Mouse (Mus musculus) gastrocnemius, postnatal 36 days (tissue): Measurements from ENCODE around the gene Aatk. TPM values are rescaled to one million over a fixed set of nuclear protein-coding genes. Genes with fewer than 3 reads are reported as not detected.

Experiments
- DNase-seq, 2 experiments: peaks; one replicate each; pipeline ENCODE4 v3.0.0; 2022
- intact Hi-C: fragments of 180-260 bp; cut with DNase I; formaldehyde crosslinking; loops from one replicate; pipeline ENCODE4 v1.15.1; 2025
- long read RNA-seq, 2 experiments: library from polyadenylated mRNA; stranded (forward); transcript quantifications; one replicate each; pipeline ENCODE4 v2.0.0; 2021
- total RNA-seq, 2 experiments: library from RNA; stranded (reverse); gene quantifications; 2 replicates each; pipeline ENCODE4 v1.2.3; 2021

Gene Aatk
- total RNA-seq = 1 to 10 TPM; 3.2 to 4.1 TPM
- long read RNA-seq, experiment 1, full-length matches to known transcripts = 1 of 2 reads
- long read RNA-seq, experiment 1, partial matches to known transcripts = 1 of 2 reads
- long read RNA-seq, experiment 1, other reads (novel, unspliced or antisense) = 0 of 2 reads
- long read RNA-seq, experiment 2, partial matches to known transcripts = 3 of 3 reads
- long read RNA-seq, experiment 2, other reads (novel, unspliced or antisense) = 0 of 3 reads

- intact Hi-C loops = no loop called here
- no peak for DNase-seq
Observed at GRCm38 (mm10) chr11:120046553-120047191, at the start of gene Aatk. Gene Aatk, minus strand, starts transcription at chr11:120047167.

- intact Hi-C loops = no loop called here
- no peak for DNase-seq
Observed at GRCm38 (mm10) chr11:120092817-120093591, 46.0 kb upstream of the Aatk start.

GRCm38 (mm10) chr11:120090661-120091060 lies 43.7 kb upstream of the Aatk start:
- intact Hi-C loops = no loop called here
- no peak for DNase-seq

GRCm38 (mm10) chr11:120086702-120087152 lies 39.8 kb upstream of the Aatk start, which contains the start of gene Cep131:
Gene Cep131, minus strand, starts transcription at chr11:120086827.
- peak; percentile 94 to 97 for DNase-seq
- intact Hi-C loops = no loop called here

GRCm38 (mm10) chr11:120085891-120086627 lies 39.1 kb upstream of the Aatk start:
- intact Hi-C loops = no loop called here
- DNase-seq = peak in 1 of 2 experiments; percentile 44

GRCm38 (mm10) chr11:120080282-120080681 lies 33.3 kb upstream of the Aatk start:
- intact Hi-C loops = no loop called here
- no peak for DNase-seq

- intact Hi-C loops = no loop called here
- no peak for DNase-seq
Observed at GRCm38 (mm10) chr11:120076191-120076590, 29.2 kb upstream of the Aatk start.

GRCm38 (mm10) chr11:120072986-120073647 lies 26.1 kb upstream of the Aatk start:
- DNase-seq = no peak
- intact Hi-C loops = no loop called here

- DNase-seq = no peak
- intact Hi-C loops = no loop called here
Observed at GRCm38 (mm10) chr11:120071731-120072320, 24.9 kb upstream of the Aatk start.

GRCm38 (mm10) chr11:120071065-120071464 lies 24.1 kb upstream of the Aatk start:
- no peak for DNase-seq
- intact Hi-C loops = no loop called here

GRCm38 (mm10) chr11:120070286-120070930 lies 23.4 kb upstream of the Aatk start:
- DNase-seq = no peak
- intact Hi-C loops = no loop called here

GRCm38 (mm10) chr11:120069261-120069660 lies 22.3 kb upstream of the Aatk start:
- intact Hi-C loops = no loop called here

GRCm38 (mm10) chr11:120067834-120068233 lies 20.9 kb upstream of the Aatk start:
- intact Hi-C loops = no loop called here
- no peak for DNase-seq

More at GRCm38 (mm10) chr11:120069261-120069660, 22.3 kb upstream of the Aatk start:
- no peak for DNase-seq

GRCm38 (mm10) chr11:120065291-120065690 lies 18.3 kb upstream of the Aatk start:
- peak in 1 of 2 experiments; percentile 36 for DNase-seq
- intact Hi-C loops = loop anchor here (2.0 kb wide), 1 partner anchor 34 kb away; no protein-coding TSS in a partner anchor

GRCm38 (mm10) chr11:120064668-120065040 lies 17.7 kb upstream of the Aatk start:
- DNase-seq = no peak
- intact Hi-C loops = loop anchor here (2.0 kb wide), 1 partner anchor 34 kb away; no protein-coding TSS in a partner anchor

- intact Hi-C loops = loop anchor here (2.0 kb wide), 1 partner anchor 33 kb away; no protein-coding TSS in a partner anchor
Observed at GRCm38 (mm10) chr11:120064006-120064667, 17.2 kb upstream of the Aatk start.

GRCm38 (mm10) chr11:120063326-120063725 lies 16.4 kb upstream of the Aatk start:
- intact Hi-C loops = no loop called here
- DNase-seq = no peak

More at GRCm38 (mm10) chr11:120064006-120064667, 17.2 kb upstream of the Aatk start:
- DNase-seq = no peak

- intact Hi-C loops = no loop called here
- DNase-seq = no peak
Observed at GRCm38 (mm10) chr11:120060634-120061033, 13.7 kb upstream of the Aatk start.
